Mouse (Mus musculus) CH12.LX (cell line): ENCODE results near the gene Eid1.

Experiments used
- CTCF ChIP-seq, 2 experiments: IDR thresholded peaks in 1 of 2; conservative IDR thresholded peaks in 1 of 2; 2 replicates each; pipeline ENCODE4 v1.5.1; 2011 to 2012; ENCODE audit warnings: low read depth in 2 of 2, low read length in 2 of 2, improper control_type of control experiment in 1 of 2, inconsistent platforms in 1 of 2, mild to moderate bottlenecking in 1 of 2, moderate library complexity in 1 of 2
- ELF1 ChIP-seq: IDR thresholded peaks from 2 replicates; pipeline ENCODE4 v1.6.1; 2014; ENCODE audit warnings: low read depth, mild to moderate bottlenecking, inconsistent platforms, low read length, improper control_type of control experiment
- EP300 ChIP-seq: IDR thresholded peaks from 2 replicates; pipeline ENCODE4 v1.6.1; 2011; ENCODE audit warnings: low read length, improper control_type of control experiment
- ETS1 ChIP-seq: conservative IDR thresholded peaks from 2 replicates; pipeline ENCODE4 v1.6.1; 2012; ENCODE audit warnings: low read depth, mild to moderate bottlenecking, inconsistent platforms, low read length, improper control_type of control experiment, moderate library complexity
- GABPA ChIP-seq: IDR thresholded peaks from 2 replicates; pipeline ENCODE4 v1.6.1; 2012; ENCODE audit warnings: low read depth, low read length, improper control_type of control experiment, inconsistent platforms; ENCODE audit not compliant: insufficient replicate concordance
- MAFK ChIP-seq: IDR thresholded peaks from 2 replicates; pipeline ENCODE4 v1.6.1; 2011; ENCODE audit warnings: low read length, improper control_type of control experiment; ENCODE audit not compliant: insufficient replicate concordance
- MXI1 ChIP-seq: IDR thresholded peaks from 2 replicates; pipeline ENCODE4 v1.6.1; 2011; ENCODE audit warnings: mild to moderate bottlenecking, low read depth, low read length, improper control_type of control experiment
- MYC ChIP-seq: IDR thresholded peaks from 2 replicates; pipeline ENCODE4 v1.6.1; 2011; ENCODE audit warnings: low read depth, mild to moderate bottlenecking, improper control_type of control experiment, low read length
- NELFE ChIP-seq: IDR thresholded peaks from 2 replicates; pipeline ENCODE4 v1.6.1; 2011; ENCODE audit warnings: low read depth, low read length, improper control_type of control experiment
- SIN3A ChIP-seq: IDR thresholded peaks from 2 replicates; pipeline ENCODE4 v1.6.1; 2012; ENCODE audit warnings: low read length, improper control_type of control experiment, inconsistent platforms
- TCF12 ChIP-seq: IDR thresholded peaks from 2 replicates; pipeline ENCODE4 v1.6.1; 2014; ENCODE audit warnings: low read depth, mild to moderate bottlenecking, inconsistent platforms, low read length, improper control_type of control experiment
- USF2 ChIP-seq: conservative IDR thresholded peaks from 2 replicates; pipeline ENCODE4 v1.6.1; 2011; ENCODE audit warnings: low read depth, low read length, improper control_type of control experiment
- ZKSCAN1 ChIP-seq: IDR thresholded peaks from 2 replicates; pipeline ENCODE4 v1.6.1; 2012; ENCODE audit warnings: low read depth, inconsistent platforms, low read length, improper control_type of control experiment, borderline replicate concordance

GRCm38 (mm10) chr2:125662517-125662916, 10.4 kb upstream of the Eid1 start:
- TF ChIP-seq ELF1, result no peak
- TF ChIP-seq CTCF (conservative IDR thresholded peaks at IDR 0.05 in 1 of 2, IDR thresholded peaks at IDR 0.05 in 1 of 2; ENCODE audit: low read depth in 2 of 2, low read length in 2 of 2), result no peak
- TF ChIP-seq MXI1, result no peak
- TF ChIP-seq MYC, result no peak
- no peak for TF ChIP-seq SIN3A
- TF ChIP-seq MAFK, result no peak
- no peak for TF ChIP-seq NELFE
- no peak for TF ChIP-seq USF2
- TF ChIP-seq TCF12, result no peak
- TF ChIP-seq ETS1, result no peak
- no peak for TF ChIP-seq GABPA
- TF ChIP-seq EP300, result no peak
- TF ChIP-seq ZKSCAN1, result no peak
